Mouse (Mus musculus) hindbrain, embryonic 15.5 days (tissue): ENCODE results near the gene Mvb12b. TPM values are rescaled to one million over a fixed set of nuclear protein-coding genes. Genes with fewer than 3 reads are reported as not detected.

Source experiments
- ATAC-seq: fragments of 200-750 bp; cut with Nextera tagmentation; 2 replicates; pipeline ENCODE4 v1.8.0; 2017; ENCODE audit warnings: low read depth, moderate number of reproducible peaks, moderate TSS enrichment; ENCODE audit not compliant: low FRiP score
- H3K27ac ChIP-seq: fragments of 300-500 bp; sonication (generic); replicated peaks from 2 replicates; pipeline ENCODE4 v1.5.1; 2015; ENCODE audit warnings: mild to moderate bottlenecking, inconsistent platforms
- H3K27me3 ChIP-seq: fragments of 300-500 bp; sonication (generic); 2 replicates; pipeline ENCODE4 v1.6.1; 2015; ENCODE audit warnings: control low read depth, inconsistent platforms
- H3K36me3 ChIP-seq: fragments of 300-500 bp; sonication (generic); 2 replicates; pipeline ENCODE4 v1.6.1; 2015; ENCODE audit warnings: control low read depth, inconsistent platforms
- H3K4me1 ChIP-seq: fragments of 300-500 bp; sonication (generic); replicated peaks from 2 replicates; pipeline ENCODE4 v1.6.1; 2015; ENCODE audit warnings: control low read depth, inconsistent platforms
- H3K4me2 ChIP-seq: fragments of 300-500 bp; sonication (generic); 2 replicates; pipeline ENCODE4 v1.6.1; 2015; ENCODE audit warnings: moderate library complexity, mild to moderate bottlenecking, inconsistent platforms
- H3K4me3 ChIP-seq: fragments of 300-500 bp; sonication (generic); 2 replicates; pipeline ENCODE4 v1.5.1; 2015; ENCODE audit warnings: mild to moderate bottlenecking, inconsistent platforms
- H3K9ac ChIP-seq: fragments of 300-500 bp; sonication (generic); 2 replicates; pipeline ENCODE4 v1.6.1; 2015; ENCODE audit warnings: inconsistent platforms
- H3K9me3 ChIP-seq: fragments of 300-500 bp; sonication (generic); 2 replicates; pipeline ENCODE4 v1.6.1; 2016; ENCODE audit warnings: control low read depth, inconsistent platforms
- WGBS: fragments of 180-500 bp; shearing (Covaris S2); methylation state at CpG from one replicate; pipeline ENCODE4 v1.1.7; 2015; 5-methylcytosine and 5-hydroxymethylcytosine counted together
- polyA plus RNA-seq: library from polyadenylated mRNA; unstranded; fragments of >200 nt; fragmentation: Nextera tagmentation; extraction: Ambion mirVana; gene quantifications from 2 replicates; pipeline ENCODE4 v1.2.1, GENCODE M21; 2015

Mvb12b gene
- polyA plus RNA-seq, 1 experiment from 2014 or later: 66.2 TPM

- peak overlapping the region; percentile 72 for H3K4me2 ChIP-seq
- peaks cover 58% of the 10 kb centered on the region for H3K4me1 ChIP-seq
- ATAC-seq: no peak
- peak overlapping the region; percentile 30 for H3K27ac ChIP-seq
- H3K9ac ChIP-seq: 0 out of 2 replicates have a peak overlapping the region, but pooled peaks have one; percentile 3
- 71% methylated on average over 7 of the region's 7 CpGs for WGBS
- H3K36me3 ChIP-seq: no peaks in the 10 kb centered on the region
- no peak overlapping the region for H3K4me3 ChIP-seq
- no peaks in the 10 kb centered on the region for H3K27me3 ChIP-seq
- H3K9me3 ChIP-seq: no peaks in the 10 kb centered on the region
Measured at GRCm38 (mm10) chr2:33884623-33885263, 3.0 kb downstream of the Mvb12b start.

GRCm38 (mm10) chr2:33879223-33879622, 8.5 kb downstream of the Mvb12b start:
- H3K9ac ChIP-seq: no peak overlapping the region
- ATAC-seq: no peak
- H3K27ac ChIP-seq: peak overlapping the region; percentile 95
- H3K9me3 ChIP-seq: no peaks in the 10 kb centered on the region
- 67% methylated on average over 2 of the region's 2 CpGs for WGBS
- no peak overlapping the region for H3K4me2 ChIP-seq
- no peaks in the 10 kb centered on the region for H3K27me3 ChIP-seq
- no peak overlapping the region for H3K4me3 ChIP-seq
- H3K36me3 ChIP-seq: peaks cover under 1% of the 10 kb centered on the region; the same call in 1 of the 2 replicates
- H3K4me1 ChIP-seq: peaks cover 82% of the 10 kb centered on the region

- H3K4me2 ChIP-seq: no peak overlapping the region
- peaks cover 78% of the 10 kb centered on the region for H3K4me1 ChIP-seq
- H3K9me3 ChIP-seq: no peaks in the 10 kb centered on the region
- peak overlapping the region; percentile 95 for H3K27ac ChIP-seq
- no peaks in the 10 kb centered on the region for H3K27me3 ChIP-seq
- WGBS: 12% methylated on average over 11 of the region's 11 CpGs
- no peak for ATAC-seq
- peaks cover 8% of the 10 kb centered on the region for H3K36me3 ChIP-seq
- H3K9ac ChIP-seq: no peak overlapping the region
- no peak overlapping the region for H3K4me3 ChIP-seq
Measured at GRCm38 (mm10) chr2:33878437-33878836, 9.3 kb downstream of the Mvb12b start.

GRCm38 (mm10) chr2:33877663-33878360, 9.9 kb downstream of the Mvb12b start:
- no peaks in the 10 kb centered on the region for H3K27me3 ChIP-seq
- ATAC-seq: no peak
- no peaks in the 10 kb centered on the region for H3K9me3 ChIP-seq
- H3K27ac ChIP-seq: peak overlapping the region; percentile 95
- peaks cover 77% of the 10 kb centered on the region for H3K4me1 ChIP-seq
- H3K36me3 ChIP-seq: peaks cover 14% of the 10 kb centered on the region
- WGBS: 56% methylated on average over 6 of the region's 6 CpGs
- no peak overlapping the region for H3K4me2 ChIP-seq
- H3K9ac ChIP-seq: 0 out of 2 replicates have a peak overlapping the region, but pooled peaks have one; percentile 10
- H3K4me3 ChIP-seq: no peak overlapping the region

GRCm38 (mm10) chr2:33876529-33877290, 11.0 kb downstream of the Mvb12b start:
- Histone ChIP-seq H3K27ac (peak overlapping the region; percentile 95), H3K27me3 (no peaks in the 10 kb centered on the region), H3K4me2 (peak overlapping the region; percentile 45), H3K4me3 (no peak overlapping the region), H3K9me3 (no peaks in the 10 kb centered on the region), H3K36me3 (peaks cover 19% of the 10 kb centered on the region), H3K4me1 (peaks cover 72% of the 10 kb centered on the region), H3K9ac (peak overlapping the region; percentile 17; the same call in 1 of the 2 replicates)
- 9% methylated on average over 25 of the region's 25 CpGs for WGBS
- peak; percentile 88 for ATAC-seq

GRCm38 (mm10) chr2:33875594-33875993, 12.2 kb downstream of the Mvb12b start:
- Histone ChIP-seq H3K4me2 (no peak overlapping the region), H3K27me3 (no peaks in the 10 kb centered on the region), H3K27ac (peak overlapping the region; percentile 95), H3K4me1 (peaks cover 68% of the 10 kb centered on the region), H3K4me3 (no peak overlapping the region), H3K9me3 (no peaks in the 10 kb centered on the region), H3K9ac (no peak overlapping the region), H3K36me3 (peaks cover 19% of the 10 kb centered on the region)
- 59% methylated on average over 12 of the region's 12 CpGs for WGBS
- ATAC-seq: no peak

- Histone ChIP-seq H3K9ac (no peak overlapping the region), H3K4me1 (peaks cover 63% of the 10 kb centered on the region), H3K36me3 (peaks cover 19% of the 10 kb centered on the region), H3K4me3 (no peak overlapping the region), H3K27ac (peak overlapping the region; percentile 95), H3K9me3 (no peaks in the 10 kb centered on the region), H3K4me2 (no peak overlapping the region), H3K27me3 (no peaks in the 10 kb centered on the region)
- WGBS: 60% methylated on average over 10 of the region's 10 CpGs
- ATAC-seq: no peak
Measured at GRCm38 (mm10) chr2:33874856-33875576, 12.7 kb downstream of the Mvb12b start.

- H3K4me1 ChIP-seq: peaks cover 58% of the 10 kb centered on the region
Measured at GRCm38 (mm10) chr2:33874367-33874766, 13.4 kb downstream of the Mvb12b start.

GRCm38 (mm10) chr2:33873501-33873900, 14.2 kb downstream of the Mvb12b start:
- Histone ChIP-seq H3K9ac (no peak overlapping the region), H3K9me3 (no peaks in the 10 kb centered on the region), H3K27ac (no peak overlapping the region), H3K36me3 (peaks cover 19% of the 10 kb centered on the region), H3K4me2 (no peak overlapping the region), H3K4me1 (peaks cover 51% of the 10 kb centered on the region), H3K27me3 (no peaks in the 10 kb centered on the region), H3K4me3 (no peak overlapping the region)
- WGBS: 92% methylated on average over 8 of the region's 8 CpGs
- ATAC-seq: no peak

More at GRCm38 (mm10) chr2:33874367-33874766, 13.4 kb downstream of the Mvb12b start:
- Histone ChIP-seq H3K4me2 (no peak overlapping the region), H3K36me3 (peaks cover 19% of the 10 kb centered on the region), H3K27ac (0 out of 2 replicates have a peak overlapping the region, but pooled peaks have one; percentile 95), H3K27me3 (no peaks in the 10 kb centered on the region), H3K4me3 (no peak overlapping the region), H3K9ac (no peak overlapping the region), H3K9me3 (no peaks in the 10 kb centered on the region)
- 80% methylated on average over 5 of the region's 5 CpGs for WGBS
- no peak for ATAC-seq

- ATAC-seq: no peak
- H3K27ac ChIP-seq: no peak overlapping the region
- H3K4me3 ChIP-seq: no peak overlapping the region
- peaks cover 19% of the 10 kb centered on the region for H3K36me3 ChIP-seq
- H3K4me2 ChIP-seq: no peak overlapping the region
- WGBS: 81% methylated on average over 8 of the region's 8 CpGs
- peaks cover 51% of the 10 kb centered on the region for H3K4me1 ChIP-seq
- no peaks in the 10 kb centered on the region for H3K9me3 ChIP-seq
- no peaks in the 10 kb centered on the region for H3K27me3 ChIP-seq
- no peak overlapping the region for H3K9ac ChIP-seq
Measured at GRCm38 (mm10) chr2:33872841-33873271, 14.9 kb downstream of the Mvb12b start.

- H3K4me1 ChIP-seq: peaks cover 37% of the 10 kb centered on the region
- H3K4me3 ChIP-seq: no peak overlapping the region
- WGBS: 67% methylated on average over 4 of the region's 4 CpGs
- H3K9ac ChIP-seq: no peak overlapping the region
- no peak overlapping the region for H3K4me2 ChIP-seq
- H3K27ac ChIP-seq: peak overlapping the region; percentile 15
- ATAC-seq: no peak
- no peaks in the 10 kb centered on the region for H3K27me3 ChIP-seq
- peaks cover 19% of the 10 kb centered on the region for H3K36me3 ChIP-seq
- no peaks in the 10 kb centered on the region for H3K9me3 ChIP-seq
Measured at GRCm38 (mm10) chr2:33871181-33871520, 16.6 kb downstream of the Mvb12b start.
